Mouse (Mus musculus): Measurements from ENCODE around the gene Anxa7.

DNA sequence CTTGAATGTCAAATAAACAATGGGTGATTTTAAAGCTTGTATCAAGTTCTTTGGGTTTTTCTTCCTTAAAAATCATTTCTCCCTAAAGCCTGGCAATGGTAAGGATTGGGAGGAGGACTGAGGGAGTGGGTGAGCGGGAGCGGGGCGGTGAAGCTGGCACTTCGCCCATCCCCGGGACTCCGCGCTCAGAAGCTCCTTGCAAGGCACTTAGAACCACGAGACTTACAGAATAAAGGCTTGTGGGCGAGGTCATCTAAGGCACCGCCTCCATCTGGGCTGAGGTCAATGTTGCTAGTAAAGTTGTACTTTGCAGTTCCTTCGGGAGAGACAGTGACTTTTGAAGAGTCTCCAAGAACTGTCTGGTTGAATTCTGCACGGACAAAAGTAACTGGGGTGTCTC lies 32.7 kb downstream of the Anxa7 start:
- no peak for TF ChIP-seq ZC3H11A (IDR thresholded peaks at IDR 0.05; ENCODE audit: borderline replicate concordance, low read depth, low read length)
- no peak for TF ChIP-seq HCFC1 (IDR thresholded peaks at IDR 0.05; ENCODE audit: borderline replicate concordance, insufficient read depth, low read length)
- no peak for TF ChIP-seq CHD2 (IDR thresholded peaks at IDR 0.05; ENCODE audit: low read depth, low read length)
